Mouse (Mus musculus) cerebellum, adult 8-10 months (tissue): ENCODE results near the gene Olfr1441.
A peak's percentile ranks its signal among the peaks of the same experiment; 100 is the strongest.

Experiments
- DNase-seq: peaks from one replicate; pipeline ENCODE4 v3.0.0; 2022

Olfr1441 gene

GRCm38 (mm10) chr19:12417361-12417760 lies at the start of gene Olfr1441:
Gene Olfr1441 (plus strand): TSS chr19:12417433.
- no peak for DNase-seq

DNA sequence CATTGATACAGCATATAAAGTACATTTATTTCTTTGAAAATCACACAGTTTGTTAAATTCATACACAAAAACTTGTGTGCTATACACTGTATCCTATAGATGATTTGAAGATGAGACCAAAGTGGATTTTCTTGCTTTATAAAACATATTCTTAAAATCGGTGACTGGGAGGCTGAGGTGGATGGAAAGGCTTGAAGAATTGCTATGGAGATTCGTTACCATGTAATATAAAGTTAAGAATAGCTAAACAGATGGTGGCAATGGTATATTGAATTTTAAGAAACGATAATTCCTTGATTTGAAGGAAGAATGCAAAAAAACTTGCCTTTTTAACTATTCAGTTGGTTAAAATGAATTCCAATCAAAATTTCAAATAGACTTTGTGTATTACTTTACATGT lies 44.2 kb upstream of the Olfr1441 start:
- DNase-seq = no peak

DNA sequence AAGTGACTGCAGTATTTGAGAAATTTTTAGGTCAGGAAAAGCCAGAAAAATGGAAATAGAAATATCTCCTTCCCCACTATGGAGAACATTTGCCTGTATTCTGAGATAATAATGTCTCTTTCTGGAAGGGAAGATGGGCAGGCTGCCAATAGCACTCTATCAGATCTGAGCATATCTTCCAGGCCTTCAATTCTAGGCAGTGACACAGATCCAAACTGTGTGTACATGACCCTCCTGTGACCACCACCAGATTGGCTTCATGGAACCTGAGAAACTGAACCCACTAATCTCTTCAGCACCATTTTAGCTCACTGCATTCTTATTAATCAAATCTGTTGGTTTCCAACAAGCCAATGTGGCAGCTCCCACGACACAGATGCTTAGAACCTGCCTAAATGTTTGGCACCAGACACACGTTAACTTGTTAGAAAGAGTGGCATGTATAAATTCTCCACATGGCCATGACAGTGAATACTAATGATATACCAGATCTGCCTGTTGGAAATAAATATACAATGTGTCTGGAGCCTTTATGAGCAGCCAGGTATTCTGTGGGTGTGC lies 42.7 kb upstream of the Olfr1441 start:
- DNase-seq = no peak

GRCm38 (mm10) chr19:12386979-12387378 lies 30.3 kb upstream of the Olfr1441 start, which contains the start of gene Olfr1440:
Gene Olfr1440 (plus strand): TSS chr19:12387279.
- no peak for DNase-seq

GRCm38 (mm10) chr19:12413737-12414136 lies 3.5 kb upstream of the Olfr1441 start:
- DNase-seq = no peak

DNA sequence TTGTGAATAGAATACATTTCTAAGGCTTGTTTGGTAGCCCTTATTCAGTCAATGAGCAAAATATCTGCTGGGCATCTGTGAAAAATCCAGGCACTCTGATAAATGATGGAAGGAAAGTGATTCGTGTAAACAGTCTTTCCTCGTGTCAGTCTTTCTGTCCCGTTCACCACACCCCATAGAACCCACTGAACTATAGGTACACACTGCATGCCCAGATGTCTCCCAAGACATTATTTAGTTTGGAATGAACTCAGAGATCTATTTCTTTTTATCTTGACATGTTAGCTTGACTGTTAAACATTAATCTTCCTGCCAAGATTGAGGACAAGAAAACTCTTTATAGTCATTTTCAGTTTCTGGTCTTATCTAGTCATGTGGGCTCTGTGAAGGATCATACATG lies 1.1 kb downstream of the Olfr1441 start:
- DNase-seq = no peak

- DNase-seq = no peak
These were observed 3.3 kb downstream of the Olfr1441 start for GRCm38 (mm10) chr19:12420555-12420954.

DNA sequence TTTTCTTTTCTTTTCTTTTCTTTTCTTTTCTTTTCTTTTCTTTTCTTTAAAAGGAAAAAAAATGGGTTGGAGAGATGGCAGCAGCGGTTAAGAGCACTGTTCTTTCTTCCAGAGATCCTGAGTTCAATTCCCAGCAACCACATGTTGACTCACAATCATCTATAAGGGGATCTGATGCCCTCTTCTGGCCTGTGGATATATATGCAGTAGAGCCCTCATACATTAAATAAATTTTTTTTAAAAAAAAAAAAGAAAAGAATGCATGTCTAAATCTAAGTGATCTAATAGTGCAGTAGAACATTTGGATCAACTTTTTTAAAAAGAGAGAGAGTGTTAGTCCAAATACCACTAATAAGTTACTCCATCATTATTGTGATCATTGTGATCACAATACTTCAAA lies 4.4 kb downstream of the Olfr1441 start:
- no peak for DNase-seq

DNA sequence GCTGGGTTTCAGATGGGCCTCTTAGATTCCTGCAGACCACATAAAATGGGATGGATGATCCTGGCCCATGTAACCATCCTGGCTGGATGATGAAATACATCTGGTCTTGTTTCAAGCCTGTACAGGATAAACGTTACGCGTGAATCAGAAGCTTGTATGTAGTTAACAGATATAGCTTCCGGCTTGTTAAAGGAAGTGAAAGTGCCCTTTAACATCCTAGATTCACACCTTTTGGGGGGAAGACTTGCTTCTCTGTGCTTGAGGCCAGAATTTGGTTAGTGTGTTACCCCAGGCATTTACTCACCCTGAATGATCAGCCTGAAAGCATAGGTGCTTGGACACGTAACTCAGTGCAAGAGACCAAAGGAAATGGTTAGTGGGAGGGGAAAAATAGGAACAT lies 9.9 kb downstream of the Olfr1441 start:
- DNase-seq = no peak

GRCm38 (mm10) chr19:12427605-12428004 lies 10.4 kb downstream of the Olfr1441 start, which contains the start of gene Pfpl:
Gene Pfpl (plus strand): TSS chr19:12427905.
- no peak for DNase-seq

DNA sequence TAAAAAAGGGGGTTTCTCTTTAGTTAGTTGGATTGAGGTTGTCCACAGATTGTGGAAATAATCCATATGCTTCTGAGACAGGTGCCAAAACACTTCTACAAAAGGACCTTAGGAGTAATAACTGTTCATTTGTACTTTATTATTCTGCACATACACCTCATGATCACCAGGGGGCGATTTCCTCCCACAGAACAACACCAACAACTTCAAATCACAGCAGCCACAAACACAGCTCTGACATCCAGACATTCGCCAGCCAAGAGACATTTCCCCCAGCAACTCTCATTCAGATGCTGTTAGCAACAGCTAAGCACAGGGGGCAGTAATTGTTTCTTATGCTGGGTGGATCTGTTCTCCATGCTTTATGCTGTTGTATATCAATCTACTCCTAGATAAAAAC lies 15.8 kb downstream of the Olfr1441 start:
- peak; percentile 11 for DNase-seq

GRCm38 (mm10) chr19:12435011-12435416 lies 17.8 kb downstream of the Olfr1441 start:
- no peak for DNase-seq

- DNase-seq = no peak
These were observed 18.7 kb downstream of the Olfr1441 start for GRCm38 (mm10) chr19:12435750-12436524.

- no peak for DNase-seq
These were observed 22.3 kb downstream of the Olfr1441 start for GRCm38 (mm10) chr19:12439581-12439980.

DNA sequence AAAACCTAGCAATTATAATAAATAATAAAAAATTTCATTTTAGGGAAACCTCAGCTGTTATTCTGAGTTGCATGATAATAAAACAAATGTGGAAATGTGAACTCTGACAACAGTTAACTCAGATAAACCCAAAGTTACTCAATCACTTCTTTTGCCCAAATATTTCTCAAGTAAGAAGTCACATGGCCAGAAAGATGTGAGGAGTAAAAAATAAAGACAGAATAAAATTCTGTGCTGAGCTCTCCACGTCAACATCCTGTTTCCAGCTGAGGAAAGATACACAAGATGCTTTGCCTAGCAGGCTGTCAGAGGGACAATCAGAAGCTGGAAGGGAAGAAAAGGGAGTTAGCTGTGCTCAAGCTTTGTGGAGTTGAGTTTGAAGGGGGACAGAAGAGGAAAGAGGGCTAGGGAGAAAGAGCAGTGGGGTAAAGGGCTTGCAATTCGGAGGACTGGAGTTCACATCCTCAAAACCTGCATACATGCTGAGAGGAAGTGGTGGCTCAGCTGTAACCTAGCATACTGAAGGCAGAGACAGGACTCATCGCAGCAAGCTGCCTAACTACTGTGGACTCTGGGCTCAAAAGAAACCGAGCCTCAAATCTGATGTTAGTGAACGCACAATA lies 23.0 kb downstream of the Olfr1441 start:
- no peak for DNase-seq

- no peak for DNase-seq
These were observed 25.3 kb downstream of the Olfr1441 start for GRCm38 (mm10) chr19:12442560-12442959.

DNA sequence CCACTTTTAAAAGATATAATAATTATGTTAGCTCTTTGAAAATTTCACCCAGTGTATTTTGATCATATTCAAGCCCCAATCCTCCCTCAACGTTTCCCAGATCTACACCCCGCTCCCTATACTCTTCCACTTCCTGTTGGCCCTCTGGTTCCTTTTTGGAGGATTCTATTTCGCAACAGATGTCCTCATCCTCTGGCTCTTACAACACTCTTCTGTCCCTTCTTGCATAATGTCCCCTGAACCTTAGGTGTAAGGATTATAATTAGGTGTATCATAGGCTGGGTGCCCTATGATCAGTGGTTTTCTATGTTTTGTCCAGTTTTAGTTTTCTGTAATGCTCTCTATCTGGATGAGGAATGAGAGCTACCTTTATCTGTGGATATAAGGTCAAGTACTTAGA lies 27.8 kb downstream of the Olfr1441 start:
- DNase-seq = no peak

DNA sequence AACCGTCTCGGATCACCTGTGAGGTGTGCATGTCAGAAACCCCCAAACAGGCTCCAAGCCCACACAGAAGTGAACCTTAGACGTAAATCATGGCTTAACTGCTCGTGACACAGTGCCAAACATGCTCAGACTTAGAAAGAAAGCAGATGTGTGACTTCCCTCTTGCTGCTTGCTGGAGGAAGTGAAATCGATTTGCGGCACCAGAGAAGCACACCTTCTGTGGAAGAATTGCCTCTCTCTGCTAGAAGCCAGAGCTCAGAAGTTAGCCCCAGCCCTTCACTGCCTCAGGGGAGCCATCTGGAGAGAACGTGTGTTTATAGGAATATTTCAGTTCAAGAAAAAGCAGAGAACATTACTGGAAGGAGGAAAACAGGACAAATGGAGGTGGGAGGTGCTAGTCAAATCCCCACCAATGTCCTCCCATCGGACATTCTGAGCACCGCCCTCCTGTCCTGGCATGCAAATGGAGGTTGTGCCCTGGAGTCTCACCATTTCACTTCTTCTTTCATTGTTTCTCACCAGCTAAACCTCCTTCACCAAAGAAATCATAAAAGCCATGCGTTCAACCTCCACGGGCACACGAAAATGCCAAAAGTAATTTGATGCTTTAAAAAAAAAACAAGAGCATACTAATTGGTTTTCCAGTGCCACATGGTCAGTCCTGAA lies 40.3 kb downstream of the Olfr1441 start:
- no peak for DNase-seq

GRCm38 (mm10) chr19:12459516-12459915 lies 42.3 kb downstream of the Olfr1441 start:
- no peak for DNase-seq

- no peak for DNase-seq
These were observed 43.3 kb downstream of the Olfr1441 start, which contains the start of gene Mpeg1 for GRCm38 (mm10) chr19:12460282-12461249. Gene Mpeg1 (plus strand): TSS chr19:12460779.

DNA sequence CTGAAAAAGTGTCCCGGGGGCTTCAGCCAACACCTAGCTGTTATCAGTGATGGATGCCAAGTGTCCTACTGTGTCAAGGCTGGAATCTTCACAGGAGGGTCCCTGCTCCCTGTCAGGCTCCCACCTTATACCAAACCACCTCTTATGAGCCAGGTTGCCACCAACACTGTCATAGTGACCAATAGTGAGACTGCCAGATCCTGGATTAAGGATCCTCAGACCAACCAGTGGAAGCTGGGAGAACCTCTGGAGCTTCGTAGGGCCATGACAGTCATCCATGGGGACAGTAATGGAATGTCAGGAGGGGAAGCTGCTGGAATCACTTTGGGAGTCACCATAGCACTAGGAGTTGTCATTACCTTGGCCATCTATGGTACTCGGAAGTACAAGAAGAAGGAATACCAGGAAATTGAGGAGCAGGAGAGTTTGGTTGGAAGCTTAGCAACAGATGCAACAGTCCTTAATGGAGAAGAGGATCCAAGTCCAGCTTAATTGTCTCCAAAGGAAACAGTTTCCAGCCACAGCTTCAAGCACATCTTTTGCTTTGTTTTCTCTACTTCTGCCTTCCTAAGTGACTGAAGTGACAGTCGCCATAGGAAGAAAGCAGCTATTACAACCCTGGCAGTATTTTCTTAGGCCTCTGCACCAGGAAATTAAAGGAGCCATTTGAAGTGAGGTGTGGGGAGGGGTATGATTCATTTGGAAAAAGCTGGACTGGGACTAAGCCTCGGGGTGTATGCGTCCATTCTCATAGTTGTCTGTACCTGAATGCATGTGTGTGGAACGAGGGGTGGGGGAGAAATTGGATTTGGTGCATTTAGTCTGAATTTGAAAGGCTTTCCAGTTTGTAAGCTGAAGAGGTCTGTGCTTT lies 45.9 kb downstream of the Olfr1441 start:
- DNase-seq = no peak
